Mouse (Mus musculus): ENCODE measurements at regions not wholly inside any gene's neighbourhood (a gene's known extent, or its start where the extent isn't known, plus 50 kb on each side); places are given as distances from the start of the nearest gene placed in this dataset.

DNA sequence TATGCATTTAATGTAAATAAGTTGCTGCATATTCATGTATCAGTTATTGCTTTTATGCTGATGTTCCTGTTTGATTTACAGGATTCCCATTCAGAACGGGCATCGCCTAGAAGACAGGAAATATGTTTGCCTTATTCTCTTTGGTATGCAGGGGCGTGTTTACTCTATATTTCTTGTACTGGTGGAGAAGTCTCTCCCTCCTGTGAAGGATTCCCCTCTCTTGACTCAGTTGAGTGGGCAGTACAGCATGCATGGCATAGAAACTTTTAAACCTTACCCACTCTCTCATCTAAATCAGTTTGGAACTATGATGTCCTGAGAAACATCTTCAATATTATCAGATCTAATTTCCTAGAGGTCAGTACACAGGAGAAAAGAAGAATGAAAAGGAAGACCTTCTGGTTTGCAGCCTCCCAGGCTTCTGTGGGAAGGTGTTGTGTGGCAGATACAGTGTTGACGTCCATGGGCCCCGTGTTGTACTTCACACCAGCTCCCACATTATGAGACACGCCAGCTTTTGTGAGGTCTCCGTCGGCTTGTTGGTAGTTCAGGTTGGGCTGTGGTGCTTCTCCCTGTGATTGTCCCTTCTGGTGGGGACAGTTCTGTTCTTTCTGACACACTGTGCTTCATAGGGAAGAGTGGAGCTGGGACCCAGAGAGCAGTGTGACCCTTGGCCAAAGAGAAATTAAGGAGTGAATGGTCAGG, 58.4 kb upstream of the Ptprm start:
- TF ChIP-seq CTCF (IDR thresholded peaks at IDR 0.05; ENCODE audit: control insufficient read depth, insufficient read depth, insufficient replicate concordance, low read depth, low read length) (no peak), POLR2A (IDR thresholded peaks at IDR 0.05; ENCODE audit: control insufficient read depth, low read depth, low read length) (no peak)
